Mouse (Mus musculus) cerebellum, postnatal 14 days (tissue): ENCODE results near the gene Amn1.
A peak's percentile ranks its signal among the peaks of the same experiment; 100 is the strongest.
"Not testable (repeated sequence)": the region's sequence is repeated elsewhere in the genome, so short reads cannot be mapped to it uniquely, and the experiment has no call there.

Experiments used
- DNase-seq, 2 experiments: peaks; one replicate each; pipeline ENCODE4 v3.0.0; 2021; ENCODE audit warnings: mixed read lengths in 2 of 2

The Amn1 gene

DNA sequence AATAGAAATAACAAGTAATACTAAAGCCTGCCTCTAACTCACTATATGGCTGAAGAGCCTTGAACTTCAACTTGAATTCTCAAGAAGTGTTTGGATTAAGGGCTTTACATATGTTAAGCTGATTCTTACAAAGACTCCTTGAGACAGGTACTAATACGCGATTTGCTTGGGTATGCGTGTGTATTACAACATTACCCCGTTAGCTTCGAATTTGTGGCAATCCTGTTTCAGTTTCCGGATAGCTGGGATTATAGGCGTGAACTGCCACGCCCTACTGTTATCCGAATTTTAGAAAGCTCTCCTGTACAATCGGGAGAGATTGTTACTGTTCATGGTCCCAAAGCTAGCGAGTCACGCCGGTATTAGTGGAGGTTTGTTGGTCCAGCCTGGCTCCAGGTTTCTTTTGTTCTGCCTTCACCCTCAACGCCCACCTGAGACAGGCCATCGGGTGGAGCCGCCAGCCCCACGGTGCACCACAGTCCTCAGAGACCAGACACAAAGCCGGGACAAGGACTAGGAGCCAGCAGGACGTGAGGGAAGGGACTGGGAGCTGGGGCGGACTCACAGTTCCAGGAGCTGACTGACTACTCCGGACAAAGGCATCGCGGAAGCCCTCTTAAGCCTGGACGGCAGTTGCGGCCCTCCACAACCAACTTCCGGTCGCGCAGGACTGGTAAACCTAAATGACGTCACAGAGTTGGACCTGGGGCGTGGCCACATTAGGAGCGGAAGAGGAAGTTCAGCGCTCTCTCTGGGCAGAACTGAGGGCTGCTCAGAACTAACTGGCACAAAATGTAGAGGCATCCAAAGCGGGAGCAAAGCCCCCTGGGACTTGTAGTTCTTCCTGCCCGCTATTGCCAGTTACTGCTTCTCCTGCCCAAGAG lies at the start of gene Amn1:
TSS of gene Amn1 (minus strand) at position 672 of the 884 bp plus-strand sequence.
- DNase-seq = peak; percentile 95 to 96

DNA sequence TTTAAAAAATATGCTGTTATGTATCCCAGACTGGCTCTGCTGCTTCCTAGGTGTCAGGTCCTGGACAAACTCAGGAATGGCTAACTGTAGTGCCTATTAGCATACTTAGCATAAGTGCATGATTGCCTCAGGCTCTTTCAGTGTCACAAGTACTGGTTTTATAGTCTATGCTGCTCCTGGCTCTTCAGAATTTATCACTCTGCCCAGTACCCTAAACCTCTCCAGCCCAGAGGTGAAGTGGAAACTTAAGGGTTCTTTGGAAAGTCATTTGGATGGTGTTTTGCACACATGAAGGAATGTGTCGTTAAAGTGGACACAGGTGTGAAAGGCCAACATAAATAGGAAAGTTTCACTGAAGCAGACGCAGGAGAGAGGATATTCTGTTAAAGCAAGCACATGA lies 48.3 kb upstream of the Amn1 start:
- DNase-seq = no peak

DNA sequence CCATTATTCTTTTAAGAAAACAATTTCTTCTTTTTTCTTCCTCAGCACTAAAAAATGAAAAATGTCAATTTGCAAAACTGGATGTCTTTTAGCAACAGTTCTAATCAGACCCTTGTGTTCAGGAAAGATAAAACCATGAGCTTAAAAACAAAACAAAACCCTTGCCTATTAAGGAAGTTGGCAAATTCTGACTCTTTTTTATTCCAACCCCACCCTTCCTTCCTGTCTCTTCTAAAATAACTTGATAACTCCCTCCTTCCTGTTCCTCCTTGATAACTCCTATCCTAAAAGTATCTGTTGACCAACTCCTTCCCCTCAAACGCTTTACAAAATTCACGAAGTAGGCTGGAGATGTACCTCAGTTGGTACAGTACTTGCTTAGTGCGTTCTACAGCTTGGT lies 45.4 kb upstream of the Amn1 start:
- no peak for DNase-seq

DNA sequence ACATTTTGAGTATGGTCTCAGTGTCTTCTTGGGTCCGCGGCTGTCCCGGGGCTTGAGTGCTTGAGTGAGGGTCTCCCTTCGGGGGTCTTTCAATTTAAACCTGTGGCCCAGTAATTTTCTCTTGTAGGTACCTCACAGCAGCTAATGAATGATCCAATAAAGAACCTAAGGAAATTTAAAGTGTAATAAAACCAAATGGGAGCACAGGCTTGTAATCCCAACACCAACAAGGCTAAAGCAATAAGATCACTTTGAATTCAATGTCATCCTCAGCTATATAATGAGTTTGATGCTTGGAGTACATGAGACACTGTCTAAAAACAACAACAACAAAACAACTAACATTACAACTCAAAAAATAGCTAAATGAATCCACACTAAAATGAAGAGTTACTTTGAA lies 36.2 kb upstream of the Amn1 start:
- no peak for DNase-seq

DNA sequence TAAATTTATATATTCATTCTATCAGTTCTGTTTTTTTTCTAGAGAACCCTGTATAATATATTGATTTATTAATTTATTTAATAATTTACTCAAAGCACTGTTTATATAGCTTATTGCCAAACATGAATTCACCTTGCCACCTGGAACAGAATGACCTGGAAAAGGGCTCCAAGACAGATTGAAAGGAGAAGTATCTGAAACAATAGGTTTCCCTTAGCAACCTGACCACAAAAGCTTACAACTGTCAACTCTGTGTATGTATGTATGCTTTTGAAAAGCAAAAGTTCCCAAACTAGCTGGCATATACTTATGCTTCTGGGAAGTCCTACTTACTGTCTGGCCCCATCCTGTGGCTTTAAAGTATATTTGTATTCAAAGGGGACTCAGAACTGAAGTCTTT lies 32.8 kb upstream of the Amn1 start:
- DNase-seq = no peak

DNA sequence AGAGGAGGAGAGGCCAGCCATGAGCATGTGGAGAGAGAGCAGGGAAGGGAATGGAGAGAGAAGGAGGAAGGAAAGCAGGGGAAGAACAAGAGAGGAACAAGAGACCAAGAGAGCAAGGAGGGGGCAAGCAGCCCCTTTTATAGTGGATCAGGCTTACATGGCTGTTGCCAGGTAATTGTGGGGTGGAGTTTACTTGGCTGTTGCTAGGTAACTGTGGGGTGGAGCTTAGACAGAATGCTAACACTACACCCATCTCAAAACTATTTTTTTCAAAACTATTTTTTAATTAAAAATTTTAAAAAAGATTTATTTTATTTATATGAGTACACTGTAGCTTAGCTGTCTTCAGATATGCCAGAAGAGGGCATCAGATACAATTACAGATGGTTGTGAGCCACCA lies 10.1 kb upstream of the Amn1 start:
- DNase-seq = no peak

DNA sequence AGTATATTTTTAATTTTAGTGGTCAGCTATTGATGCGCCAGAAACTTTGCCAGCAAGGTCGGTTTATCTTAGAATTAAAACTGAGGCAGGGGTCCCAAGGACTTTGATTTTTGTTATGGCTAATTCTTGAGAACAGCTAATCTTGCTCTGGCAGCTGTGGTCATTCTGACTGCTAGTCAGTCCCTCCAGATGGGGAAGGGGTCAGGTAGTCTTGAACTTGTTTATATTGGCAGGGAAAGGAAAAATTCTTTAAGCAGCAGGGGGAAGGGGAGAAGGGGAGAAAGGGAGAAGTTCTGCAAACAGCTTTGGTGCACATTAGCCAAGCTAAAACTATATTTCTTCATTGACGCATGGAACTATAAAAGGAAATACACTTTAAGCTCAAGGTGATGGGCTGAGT lies 8.6 kb upstream of the Amn1 start:
- DNase-seq = no peak

DNA sequence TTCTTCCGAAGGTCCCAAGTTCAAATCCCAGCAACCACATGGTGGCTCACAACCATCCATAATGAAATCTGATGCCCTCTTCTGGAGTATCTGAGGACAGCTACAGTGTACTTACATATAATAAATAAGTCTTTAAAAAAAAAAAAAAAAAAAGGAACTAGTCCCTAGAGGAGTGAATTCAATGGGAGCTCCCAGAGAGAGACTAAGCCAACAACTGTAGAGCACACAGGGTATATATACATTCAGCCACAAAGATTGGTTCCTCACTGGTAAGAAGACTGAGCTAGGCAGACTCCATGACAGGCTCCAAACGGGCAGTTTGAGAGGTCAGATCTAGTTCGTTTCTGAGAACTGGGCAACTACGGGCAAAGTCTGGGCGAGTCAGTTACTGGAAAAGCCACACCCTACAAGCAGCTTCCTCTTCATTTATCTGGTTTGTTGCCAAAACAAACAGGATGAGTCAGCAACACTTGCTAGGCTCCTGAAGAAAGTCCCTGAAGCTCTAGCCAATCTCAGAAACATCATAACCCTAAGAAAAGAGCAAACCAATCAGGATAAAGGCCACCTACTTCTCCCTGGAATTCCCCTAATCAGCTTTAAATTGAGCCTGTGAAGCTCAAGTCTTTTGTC lies 4.9 kb upstream of the Amn1 start:
- DNase-seq = no peak

DNA sequence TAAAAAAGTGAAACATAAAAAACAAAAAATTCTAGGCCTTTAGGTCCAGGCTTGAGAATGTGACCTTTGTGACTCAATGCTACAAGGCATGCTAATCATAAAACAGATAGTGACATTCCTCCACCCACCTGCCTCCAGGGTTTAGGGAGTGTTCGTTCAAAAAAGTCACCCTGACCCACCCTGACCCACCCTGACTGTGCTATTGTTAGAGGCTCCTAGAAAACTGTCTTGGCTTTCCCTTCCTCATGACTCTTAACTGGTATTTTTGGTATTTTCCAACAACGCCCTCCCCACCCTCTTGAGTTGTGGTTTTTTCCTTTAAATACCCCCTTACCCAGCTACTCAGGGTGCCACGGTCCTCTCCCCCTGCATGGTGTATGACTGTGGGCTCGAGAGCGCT lies 3.4 kb upstream of the Amn1 start:
- DNase-seq = not testable (repeated sequence)

DNA sequence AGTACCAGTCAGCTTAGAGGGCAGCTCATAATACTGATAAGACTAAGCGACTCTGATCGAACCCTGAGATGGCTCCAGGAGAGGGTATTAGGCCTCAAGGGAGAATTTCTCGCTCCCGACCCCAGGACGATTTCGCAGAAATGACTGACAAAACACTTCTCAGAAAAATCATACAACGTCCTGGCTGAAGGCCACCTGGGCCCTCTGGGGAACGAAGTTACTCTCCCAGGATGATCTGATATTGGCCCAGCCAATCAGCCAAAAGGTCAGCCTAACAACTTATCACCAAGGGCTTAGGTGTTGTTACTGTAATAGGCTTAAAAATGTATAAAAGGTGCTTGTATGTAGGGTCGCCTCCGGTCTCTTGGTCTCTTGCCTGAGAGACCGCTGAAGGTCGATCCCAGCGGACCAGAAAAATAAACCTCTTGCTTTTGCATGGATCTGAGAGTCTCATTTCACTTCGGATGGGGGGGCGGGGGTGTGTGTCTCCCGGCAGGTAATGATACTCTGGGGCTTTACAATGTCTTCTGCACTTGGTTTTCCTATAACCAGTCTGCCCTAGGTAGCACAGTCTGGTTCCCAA lies 919 bp upstream of the Amn1 start:
- DNase-seq = peak; percentile 22 to 42

DNA sequence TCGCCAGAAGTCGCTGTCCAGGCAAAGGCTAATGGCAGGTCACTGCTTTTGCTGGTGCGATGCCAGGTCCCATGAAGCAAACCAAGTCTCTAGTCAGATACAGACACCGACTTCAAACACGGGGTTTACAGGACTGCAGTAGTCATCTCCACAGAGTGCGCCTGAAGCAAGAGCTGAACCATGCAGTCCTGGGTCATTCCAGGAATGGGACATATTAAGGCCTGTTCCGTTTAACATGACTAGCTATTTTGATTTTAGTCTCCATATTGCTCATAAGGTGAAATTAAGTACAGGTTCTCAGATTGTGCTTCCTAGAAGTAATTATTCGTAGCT lies 379 bp upstream of the Amn1 start:
- no peak for DNase-seq

DNA sequence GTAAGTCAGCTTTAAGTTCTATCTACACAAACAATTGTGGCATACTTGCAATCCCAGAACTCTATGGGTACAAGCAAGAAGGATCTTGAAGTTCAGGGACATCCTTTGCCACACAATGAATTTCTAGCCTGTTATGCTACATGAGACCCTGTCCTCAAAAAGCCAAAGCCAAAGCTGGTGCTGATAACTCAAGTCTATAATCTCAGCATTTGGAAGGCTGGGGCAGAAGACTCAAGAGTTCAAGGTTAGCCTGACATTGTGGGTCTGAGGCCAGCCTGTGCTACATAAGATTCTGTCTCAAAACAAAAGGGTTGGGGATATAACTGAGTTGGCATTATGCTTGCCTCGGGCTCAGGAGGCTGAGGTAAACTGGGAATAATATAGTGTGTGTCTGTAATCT lies 1.1 kb downstream of the Amn1 start:
- no peak for DNase-seq

DNA sequence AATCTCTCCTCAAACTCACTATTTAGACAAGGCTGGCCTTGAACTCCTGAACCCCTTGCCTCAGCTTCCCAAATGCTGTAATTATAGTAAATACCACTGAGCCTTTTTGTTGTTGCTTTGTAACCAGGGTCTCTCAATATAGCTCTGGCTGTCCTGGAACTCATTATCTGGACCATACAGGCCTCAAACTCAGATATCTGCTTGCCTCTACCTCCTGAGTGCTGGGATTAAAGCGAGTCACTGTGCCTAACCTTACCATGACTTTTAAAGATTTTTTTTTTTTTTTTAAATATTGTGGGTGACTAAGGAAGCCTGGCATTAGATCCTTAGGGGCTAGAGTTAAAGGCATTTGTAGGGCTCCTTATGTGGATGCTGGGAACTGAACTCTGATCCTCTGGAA lies 4.5 kb downstream of the Amn1 start:
- DNase-seq = no peak

DNA sequence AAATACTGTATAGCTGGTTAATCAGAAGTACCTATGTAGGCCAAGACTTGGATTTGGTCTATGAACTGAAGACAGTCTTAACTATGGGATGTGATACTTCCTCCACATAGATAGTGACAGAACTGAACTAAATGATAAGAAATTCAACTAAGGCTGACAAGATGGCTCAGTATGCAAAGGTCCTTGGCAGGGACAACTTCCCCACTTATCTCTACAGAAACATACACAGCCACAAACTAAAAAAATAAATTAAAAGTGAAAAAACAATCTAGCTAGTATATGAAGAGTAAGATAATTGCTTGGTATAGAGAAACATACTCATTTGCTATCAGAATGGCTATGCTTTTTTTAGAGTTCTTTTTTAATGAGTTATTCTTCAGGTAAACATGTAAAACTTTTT lies 9.4 kb downstream of the Amn1 start:
- DNase-seq = no peak

DNA sequence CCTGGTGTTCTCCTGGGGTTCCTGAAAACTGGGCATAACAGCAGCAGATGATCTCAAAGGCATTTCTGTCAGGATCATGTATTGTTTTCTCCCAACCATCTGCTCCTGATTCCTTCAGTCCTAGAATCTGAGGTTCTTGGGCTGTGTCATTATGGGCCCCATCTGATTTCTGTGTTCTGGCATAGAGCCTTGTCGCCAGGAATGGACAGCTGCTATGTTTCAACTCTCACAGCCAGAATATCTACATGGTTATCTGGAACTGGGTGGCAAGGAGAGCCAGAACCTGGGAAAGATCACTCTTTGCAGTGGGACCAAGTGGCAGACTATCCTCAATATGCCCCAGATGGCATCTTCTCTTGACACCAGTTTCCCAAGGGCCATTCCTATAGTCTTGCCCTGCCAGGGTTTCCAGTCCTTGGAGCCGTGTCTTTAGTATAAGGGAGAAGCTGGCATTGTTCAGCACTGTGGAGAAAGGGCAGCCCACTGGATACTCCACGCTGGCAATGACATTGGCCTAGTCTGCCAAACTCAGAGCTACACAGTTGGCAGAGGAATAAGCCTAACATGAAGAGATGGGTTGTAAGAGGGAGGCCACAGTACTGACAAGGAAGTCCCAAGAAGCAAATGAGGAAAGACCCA lies 13.5 kb downstream of the Amn1 start:
- peak; percentile 80 to 81 for DNase-seq

DNA sequence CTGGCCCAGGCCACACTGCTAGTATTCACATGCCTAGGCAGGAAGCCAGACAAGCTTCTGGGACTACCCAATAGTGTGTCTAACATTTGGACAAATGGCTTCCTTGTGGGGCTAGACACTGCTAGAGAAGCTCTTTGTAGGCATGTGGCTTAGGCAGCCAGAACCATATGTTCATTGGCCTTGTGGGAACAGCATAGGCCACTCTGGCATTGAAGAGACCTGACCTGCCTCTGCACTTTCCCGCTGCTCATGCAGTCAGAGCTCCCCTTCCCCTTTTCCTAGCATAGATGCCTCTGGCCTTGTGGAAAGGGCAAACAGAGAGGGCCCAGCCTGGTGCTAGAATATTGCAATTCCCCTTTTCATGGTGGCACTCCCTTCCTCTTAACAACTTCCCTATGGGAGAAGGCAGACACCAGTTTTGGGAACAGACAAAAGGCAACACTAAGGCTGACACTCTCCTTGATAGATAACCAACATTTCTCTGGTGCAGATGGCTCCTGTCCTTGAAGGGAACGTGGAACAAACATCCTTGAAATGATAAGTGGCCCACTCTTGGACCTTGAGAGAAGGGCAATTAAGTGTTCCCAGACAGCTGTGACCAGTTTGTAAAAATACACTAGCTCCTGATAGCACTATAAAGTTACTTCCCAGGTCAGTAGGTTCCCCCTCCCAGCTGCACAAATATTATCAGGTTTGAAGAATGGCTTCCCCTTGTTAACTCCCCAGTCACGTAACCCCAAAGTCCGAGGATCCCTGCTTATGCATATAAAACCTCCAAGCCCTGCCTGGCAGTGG lies 14.5 kb downstream of the Amn1 start:
- peak; percentile 22 to 23 for DNase-seq

DNA sequence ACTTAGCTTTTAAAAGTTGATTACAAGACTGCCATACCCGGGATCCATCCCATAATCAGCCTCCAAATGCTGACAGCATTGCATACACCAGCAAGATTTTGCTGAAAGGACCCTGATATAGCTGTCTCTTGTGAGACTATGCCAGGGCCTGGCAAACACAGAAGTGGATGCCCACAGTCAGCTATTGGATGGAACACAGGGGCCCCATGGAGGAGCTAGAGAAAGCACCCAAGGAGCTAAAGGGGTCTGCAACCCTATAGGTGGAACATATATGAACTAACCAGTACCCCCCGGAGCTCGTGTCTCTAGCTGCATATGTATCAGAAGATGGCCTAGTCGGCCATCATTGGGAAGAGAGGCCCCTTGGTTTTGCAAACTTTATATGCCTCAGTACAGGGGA lies 18.5 kb downstream of the Amn1 start:
- DNase-seq = not testable (repeated sequence)

DNA sequence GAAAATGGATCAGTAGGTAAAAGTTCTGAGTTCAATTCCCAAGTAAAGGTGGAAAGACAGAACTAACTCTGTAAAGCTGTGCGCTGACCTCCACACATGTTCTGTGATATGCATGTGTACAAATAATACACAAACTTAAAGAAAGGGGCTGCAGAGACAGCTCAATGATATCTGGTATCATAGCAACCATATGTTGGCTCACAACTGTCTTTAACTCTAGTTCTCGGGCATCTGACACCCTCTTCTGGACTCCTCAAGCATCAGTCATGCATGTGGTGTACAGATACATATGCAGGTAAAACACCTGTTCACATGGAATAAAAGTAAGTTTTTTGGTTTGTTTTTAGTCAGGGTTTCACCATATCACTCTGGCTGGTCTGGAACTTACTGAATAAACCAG lies 20.1 kb downstream of the Amn1 start:
- DNase-seq = no peak

DNA sequence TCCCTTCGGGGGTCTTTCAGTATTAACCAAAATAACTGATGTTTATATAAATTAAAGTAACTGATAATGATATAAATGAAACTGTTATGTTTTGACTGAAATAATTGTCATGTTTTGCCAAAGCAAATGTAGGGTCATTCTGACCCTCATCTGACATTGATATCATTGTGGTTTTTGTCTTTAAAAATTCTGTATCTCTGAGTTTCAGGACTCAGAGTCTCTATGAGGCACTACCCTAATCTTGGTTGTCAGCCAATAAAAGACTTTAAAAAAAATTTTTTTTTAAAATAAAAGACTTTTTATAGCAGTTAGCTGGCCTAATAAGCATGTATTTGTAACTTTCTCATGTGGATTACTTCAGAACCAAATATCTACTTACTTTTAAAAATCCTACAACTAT lies 20.8 kb downstream of the Amn1 start:
- no peak for DNase-seq

DNA sequence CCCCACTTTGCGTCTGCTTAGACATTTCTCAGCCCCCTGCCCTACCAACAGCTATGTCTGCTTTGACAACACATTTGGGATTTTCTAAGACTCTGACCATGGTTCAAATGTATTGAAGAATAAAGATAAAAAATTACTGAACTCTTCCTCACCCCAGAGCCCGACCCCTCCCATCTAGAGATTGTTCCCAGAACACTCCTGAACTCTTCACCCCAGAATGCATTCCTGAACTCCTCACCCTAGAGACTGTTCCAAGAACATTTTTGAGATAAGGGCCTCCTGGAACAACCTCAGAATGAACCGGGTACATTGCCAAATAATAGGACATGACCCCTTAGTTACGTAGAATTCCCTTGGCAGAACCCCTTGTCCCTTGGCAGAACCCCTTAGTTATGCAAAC lies 21.5 kb downstream of the Amn1 start:
- not testable (repeated sequence) for DNase-seq

DNA sequence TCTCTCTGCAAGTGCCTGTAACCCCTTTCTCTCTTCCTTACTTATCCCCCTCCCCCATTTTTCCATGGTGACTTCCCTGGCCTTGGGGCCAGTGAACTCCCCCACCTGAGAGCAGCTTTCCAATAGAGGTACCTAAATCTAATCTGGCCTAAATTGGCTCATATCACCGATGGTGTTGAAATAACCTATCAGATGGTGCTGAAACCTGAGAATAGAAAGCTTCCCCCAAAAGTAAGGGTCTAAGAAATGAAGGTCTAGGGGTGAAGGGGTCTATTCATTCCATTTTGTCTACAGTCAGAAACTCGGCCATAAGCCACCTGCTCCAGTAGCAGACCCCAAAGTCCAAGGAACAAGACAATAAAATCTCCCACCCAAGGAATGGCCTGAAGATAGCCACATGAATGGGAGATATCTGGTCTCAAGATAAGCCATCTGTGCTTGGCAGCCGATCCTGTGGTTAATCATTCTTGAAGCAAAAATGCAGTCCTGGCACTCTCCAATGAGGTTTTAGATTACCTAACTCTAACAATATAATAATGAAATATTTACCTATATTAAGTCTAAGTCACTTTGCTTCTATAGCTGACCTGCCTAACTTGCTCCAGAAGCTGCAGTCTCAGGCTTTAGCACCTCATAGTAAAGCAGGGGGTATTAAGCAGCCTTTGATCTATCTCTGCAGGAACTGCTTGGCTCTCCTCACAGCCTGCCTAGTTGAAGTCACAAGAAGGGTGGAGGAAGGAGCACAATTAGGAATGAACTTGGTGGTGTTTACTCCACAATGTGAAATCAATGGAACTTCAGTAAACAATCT lies 33.3 kb downstream of the Amn1 start:
- DNase-seq = peak; percentile 6 to 9
